Mouse (Mus musculus): Measurements from ENCODE around the gene Vps18.

Vps18 gene

DNA sequence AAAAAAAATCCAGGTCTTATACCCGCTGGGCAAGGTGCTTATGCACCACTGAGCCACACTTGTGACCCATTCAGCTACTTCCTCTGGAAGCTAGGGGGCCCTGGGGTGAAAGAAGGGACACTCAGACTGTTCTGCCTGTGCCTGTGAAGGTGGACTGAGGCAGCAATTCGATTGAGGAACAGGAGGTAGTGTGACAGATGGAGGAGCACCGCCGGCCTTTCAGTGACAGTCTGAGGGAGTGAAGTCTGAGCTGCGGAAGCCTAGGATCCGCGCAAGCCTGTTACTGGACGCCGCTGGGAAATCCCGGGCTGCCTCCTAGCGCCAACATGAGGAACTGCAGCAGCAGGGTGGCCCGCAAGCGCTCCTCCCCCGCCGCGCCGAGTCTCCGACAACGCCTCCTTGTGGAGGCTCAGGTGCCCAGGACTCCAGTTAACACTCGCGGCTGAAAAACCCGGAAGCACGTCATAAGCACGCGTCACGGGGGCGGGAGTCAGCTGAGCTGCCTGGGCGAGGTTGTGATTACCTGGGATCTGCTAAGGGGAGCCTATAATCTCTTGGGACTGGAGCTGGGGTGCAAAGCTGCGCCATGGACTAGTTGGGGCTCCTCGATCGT, at the start of gene Vps18:
Gene Vps18, plus strand, starts transcription at position 471 of the 613 bp plus-strand sequence.
- peak; percentile 98 to 99 for DNase-seq (ENCODE audit: low spot score in 2 of 2)

- DNase-seq (ENCODE audit: low spot score in 2 of 2): no peak
Measured at GRCm38 (mm10) chr2:119240075-119240818, 48.3 kb upstream of the Vps18 start.

GRCm38 (mm10) chr2:119240819-119241186, 47.7 kb upstream of the Vps18 start:
- DNase-seq (ENCODE audit: low spot score in 2 of 2): no peak

- no peak for DNase-seq (ENCODE audit: low spot score in 2 of 2)
Measured at GRCm38 (mm10) chr2:119242548-119242947, 46.0 kb upstream of the Vps18 start.

DNA sequence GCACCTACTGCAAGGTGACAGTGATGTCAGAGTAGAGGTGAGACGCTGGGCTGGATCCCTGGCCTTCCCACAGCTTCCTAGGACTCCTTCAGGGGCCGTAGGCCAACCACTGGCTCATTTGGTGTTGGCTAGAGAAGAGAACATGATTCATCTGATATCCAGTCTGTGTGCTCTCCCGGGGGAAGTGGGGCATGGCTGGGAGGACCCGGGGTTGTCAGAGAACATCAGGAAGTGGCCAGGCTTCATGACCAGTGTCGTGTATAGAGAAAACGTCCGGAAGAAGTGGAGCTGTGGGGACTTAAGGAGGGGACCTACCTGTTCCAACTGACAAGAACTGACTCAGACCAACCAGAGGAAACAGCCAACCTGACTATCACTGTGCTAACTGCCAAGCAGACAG, 43.3 kb upstream of the Vps18 start:
- no peak for DNase-seq (ENCODE audit: low spot score in 2 of 2)

DNA sequence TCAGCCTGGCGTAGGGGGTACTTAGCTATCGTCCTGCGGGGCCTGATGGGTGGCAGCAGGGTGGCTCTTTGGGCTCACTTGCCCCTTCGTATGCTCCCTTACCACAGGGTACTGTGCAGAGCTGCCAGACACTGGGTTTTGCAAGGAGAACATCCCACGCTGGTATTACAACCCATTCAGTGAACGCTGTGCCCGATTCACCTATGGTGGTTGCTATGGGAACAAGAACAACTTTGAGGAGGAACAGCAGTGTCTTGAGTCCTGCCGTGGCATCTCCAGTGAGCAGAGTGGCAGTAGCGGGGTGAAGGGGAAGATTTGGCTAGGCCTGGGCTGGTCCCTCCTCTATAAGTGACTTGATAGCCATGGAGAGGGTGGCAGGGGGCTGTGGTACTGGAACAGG, 40.6 kb upstream of the Vps18 start:
- no peak for DNase-seq (ENCODE audit: low spot score in 2 of 2)

- no peak for DNase-seq (ENCODE audit: low spot score in 2 of 2)
Measured at GRCm38 (mm10) chr2:119249592-119250061, 38.9 kb upstream of the Vps18 start.

DNA sequence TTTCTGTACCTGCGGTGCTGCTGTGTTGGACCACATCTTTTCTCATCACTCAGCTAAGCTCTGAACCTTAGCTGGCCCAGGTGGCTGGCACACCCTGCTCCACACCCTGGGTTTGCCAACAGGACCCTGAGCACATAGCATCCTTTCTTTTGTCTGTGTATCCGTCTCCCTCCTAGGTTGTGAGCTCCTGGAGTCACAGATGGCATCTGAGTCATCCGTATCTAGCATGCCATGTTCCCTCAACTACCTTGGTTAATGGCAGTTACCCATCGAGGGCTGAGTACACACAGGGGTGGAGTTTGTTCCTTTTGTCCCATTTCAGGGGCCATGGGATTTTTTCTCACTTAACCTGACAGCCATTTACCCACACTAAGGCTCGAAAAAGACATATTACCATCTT, 38.2 kb upstream of the Vps18 start:
- no peak for DNase-seq (ENCODE audit: low spot score in 2 of 2)

DNA sequence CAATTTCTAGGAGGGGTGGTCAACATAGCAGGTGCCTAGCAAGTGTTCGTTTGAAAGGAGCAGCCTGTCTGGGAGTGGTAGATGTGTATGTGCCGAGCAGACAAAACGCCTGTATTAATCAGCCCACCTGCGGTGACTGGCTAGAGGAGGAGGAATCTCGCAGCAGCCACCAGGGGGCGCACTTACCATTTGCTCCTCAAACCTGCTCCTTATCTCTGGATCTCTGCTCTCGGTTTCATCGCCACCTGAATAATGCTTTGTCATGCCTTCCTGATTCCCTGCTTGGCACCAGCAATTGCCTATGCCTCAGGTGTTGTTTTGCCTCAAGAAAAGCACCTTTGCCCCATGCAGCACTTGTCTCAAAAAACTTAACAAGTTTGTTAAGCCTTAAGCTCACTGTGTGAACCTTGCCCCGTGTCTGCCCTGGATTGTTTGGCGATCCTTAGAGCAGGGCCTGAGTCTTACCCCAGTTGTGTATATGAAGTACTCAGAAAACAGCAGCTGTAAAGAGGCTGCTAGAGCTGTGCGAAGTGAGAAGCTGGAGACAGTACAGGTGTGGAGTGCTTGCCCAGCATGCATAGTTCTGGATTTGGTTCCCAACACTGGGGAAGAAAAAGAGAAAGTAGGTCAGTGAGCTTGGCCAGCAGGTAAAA, 37.6 kb upstream of the Vps18 start:
- DNase-seq (ENCODE audit: low spot score in 2 of 2): peak; percentile 83 to 97

DNA sequence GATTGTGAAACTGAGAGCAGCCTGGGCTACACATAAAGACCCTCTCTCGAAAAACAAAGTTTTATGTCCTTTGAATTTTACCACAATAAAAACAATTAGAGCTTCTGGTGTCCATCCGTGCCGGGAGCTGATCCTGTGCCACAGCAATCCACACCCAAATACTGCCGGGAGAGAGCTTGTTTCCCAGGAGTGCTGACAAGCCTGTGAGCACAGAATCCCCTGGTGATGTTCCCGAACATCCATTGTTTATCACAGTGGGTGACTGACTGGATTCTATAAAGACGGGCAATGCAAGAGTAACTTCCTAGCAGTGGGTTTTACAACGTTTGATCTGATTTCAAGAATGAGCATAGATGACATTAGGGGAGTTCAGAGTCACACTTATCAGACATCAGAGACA, 33.6 kb upstream of the Vps18 start:
- no peak for DNase-seq (ENCODE audit: low spot score in 2 of 2)

GRCm38 (mm10) chr2:119260518-119260917, 28.0 kb upstream of the Vps18 start:
- no peak for DNase-seq (ENCODE audit: low spot score in 2 of 2)

DNA sequence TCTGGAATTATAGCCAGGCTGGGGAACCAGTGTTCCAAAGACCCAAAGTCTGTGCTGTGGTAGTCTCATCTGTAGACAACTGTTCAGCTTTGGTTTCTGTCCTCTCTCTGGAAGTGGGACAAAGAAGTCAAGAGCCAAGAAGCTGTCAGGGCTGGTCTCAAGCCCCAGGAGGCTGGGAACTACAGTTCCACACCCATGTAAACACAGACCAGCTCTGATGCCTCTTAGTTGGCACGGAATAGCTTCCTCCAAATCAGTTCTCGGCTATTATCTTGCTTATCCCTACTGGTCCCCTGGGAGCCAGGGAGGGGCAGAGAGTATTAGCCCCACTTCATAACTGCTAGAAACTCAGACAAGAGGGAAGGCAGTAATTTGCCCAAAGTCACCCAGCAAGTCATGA, 27.2 kb upstream of the Vps18 start:
- DNase-seq (ENCODE audit: low spot score in 2 of 2): no peak

GRCm38 (mm10) chr2:119262978-119263377, 25.6 kb upstream of the Vps18 start:
- DNase-seq (ENCODE audit: low spot score in 2 of 2): peak in 1 of 2 experiments; percentile 31

DNA sequence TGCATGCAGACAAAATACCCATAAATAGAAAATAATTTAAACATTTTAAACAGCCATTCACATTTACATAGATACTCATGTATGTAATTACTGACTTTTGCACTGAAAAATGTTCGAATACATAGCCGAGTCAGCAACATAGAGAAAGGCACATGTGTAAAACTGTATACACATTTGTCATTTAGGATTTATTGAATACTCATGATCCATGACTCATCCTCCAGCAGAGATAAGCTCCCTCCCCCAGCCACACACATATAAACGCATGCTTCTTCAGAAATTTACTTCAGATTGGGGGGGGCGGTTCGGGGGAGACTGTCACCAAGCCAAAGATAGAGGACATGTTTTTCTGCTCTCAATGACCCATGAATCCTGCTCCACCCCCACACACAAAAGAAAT, 24.7 kb upstream of the Vps18 start:
- no peak for DNase-seq (ENCODE audit: low spot score in 2 of 2)

GRCm38 (mm10) chr2:119270286-119270642, 18.3 kb upstream of the Vps18 start:
- DNase-seq (ENCODE audit: low spot score in 2 of 2): no peak

GRCm38 (mm10) chr2:119270643-119271331, 17.8 kb upstream of the Vps18 start, which contains the start of gene Rhov:
Gene Rhov (minus strand): TSS chr2:119271272.
- peak; percentile 75 to 86 for DNase-seq (ENCODE audit: low spot score in 2 of 2)

DNA sequence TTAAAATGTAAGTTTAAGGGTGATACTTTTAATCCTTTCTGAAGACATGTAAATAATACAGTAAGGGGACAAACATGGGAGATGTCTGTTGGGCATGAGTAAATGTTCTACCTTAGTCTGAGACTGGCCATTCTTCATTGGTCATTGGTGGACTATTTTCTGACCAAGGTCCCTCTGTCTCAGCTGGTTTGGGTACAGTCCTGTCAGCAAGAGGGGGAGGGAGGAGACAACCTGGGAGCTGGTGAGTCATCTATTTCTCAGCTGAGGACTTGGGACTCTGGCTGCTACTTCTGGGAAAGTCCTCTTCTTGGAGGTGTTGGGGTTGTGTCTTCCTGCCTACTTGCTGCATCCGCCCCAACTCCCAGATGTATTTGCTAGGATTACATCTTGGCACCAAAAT, 14.4 kb upstream of the Vps18 start:
- no peak for DNase-seq (ENCODE audit: low spot score in 2 of 2)

DNA sequence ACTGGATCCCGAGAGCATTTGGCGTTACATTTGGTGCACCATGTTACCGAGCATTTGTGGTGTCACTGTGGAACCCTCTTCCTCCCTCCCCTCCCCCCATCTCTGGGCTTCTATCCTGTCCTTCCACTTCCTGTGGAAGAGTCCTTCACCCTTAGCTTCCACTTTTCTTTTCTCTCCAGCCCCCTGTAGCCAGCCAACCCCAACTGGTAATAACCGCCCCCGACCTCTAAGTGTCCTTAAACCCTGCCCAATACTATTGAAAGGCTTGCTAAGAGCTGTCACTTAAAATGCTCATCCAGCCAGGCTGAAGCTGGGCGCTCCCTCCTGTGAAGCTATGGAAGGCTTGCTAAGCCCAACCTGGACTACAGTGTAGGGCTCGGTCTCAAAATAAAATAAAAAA, 11.6 kb upstream of the Vps18 start:
- no peak for DNase-seq (ENCODE audit: low spot score in 2 of 2)

DNA sequence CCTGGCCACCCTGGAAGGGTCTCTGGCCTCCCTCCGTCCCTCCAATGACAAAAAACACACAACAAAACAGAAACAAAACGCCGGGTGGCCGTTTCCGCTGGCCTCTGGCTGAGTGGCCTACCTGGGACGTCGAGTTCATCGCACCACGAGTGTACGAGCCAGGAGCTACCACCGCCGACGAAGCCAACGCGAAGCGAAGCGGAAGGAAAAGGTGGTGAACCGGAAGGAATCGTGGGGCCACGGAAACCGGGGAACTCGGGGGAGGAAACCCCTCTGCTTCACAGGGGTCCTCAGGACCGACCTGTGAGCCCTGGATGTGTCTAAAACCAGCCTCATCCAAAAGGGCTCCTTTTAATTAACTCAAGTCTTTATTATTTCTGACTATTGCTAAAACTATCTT, 10.7 kb upstream of the Vps18 start:
- no peak for DNase-seq (ENCODE audit: low spot score in 2 of 2)

- no peak for DNase-seq (ENCODE audit: low spot score in 2 of 2)
Measured at GRCm38 (mm10) chr2:119281899-119282565, 6.5 kb upstream of the Vps18 start.

DNA sequence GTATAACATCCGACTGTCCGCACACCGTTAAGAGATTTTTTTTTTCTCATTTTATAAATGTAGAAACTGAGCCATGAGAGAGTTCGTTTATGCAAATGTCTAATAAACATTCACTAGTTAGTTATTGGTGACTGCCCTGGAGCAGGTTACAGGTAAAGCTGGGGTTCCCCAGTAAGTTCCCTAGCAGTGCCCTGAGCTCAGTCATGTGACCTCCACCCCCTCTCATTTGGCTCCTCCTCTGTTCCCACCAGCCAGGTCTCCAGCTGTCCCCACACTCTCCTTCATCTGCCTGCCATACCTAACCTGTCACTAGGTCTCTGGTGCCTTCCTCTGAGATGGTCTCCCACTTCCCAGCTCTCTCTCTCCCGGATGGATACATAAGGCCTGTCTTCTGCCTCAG, 1.2 kb upstream of the Vps18 start:
- no peak for DNase-seq (ENCODE audit: low spot score in 2 of 2)

- peak in 1 of 2 experiments; percentile 72 for DNase-seq (ENCODE audit: low spot score in 2 of 2)
Measured at GRCm38 (mm10) chr2:119289014-119289416, 475 bp downstream of the Vps18 start.

Data from spleen, postnatal 4 days (tissue).